Mouse (Mus musculus) intestine, postnatal 0 days (tissue): ENCODE results near the gene Acsbg1. TPM values are rescaled to one million over a fixed set of nuclear protein-coding genes. Genes with fewer than 3 reads are reported as not detected.
"Not testable (repeated sequence)": the region's sequence is repeated elsewhere in the genome, so short reads cannot be mapped to it uniquely, and the experiment has no call there.

Source experiments
- ATAC-seq: fragments of 200-750 bp; cut with Nextera tagmentation; 2 replicates; pipeline ENCODE4 v1.8.0; 2017; ENCODE audit warnings: mild to moderate bottlenecking, moderate TSS enrichment, moderate library complexity
- H3K27ac ChIP-seq: fragments of 300-500 bp; sonication (generic); 2 replicates; pipeline ENCODE4 v1.5.1; 2014; ENCODE audit warnings: mild to moderate bottlenecking, low read depth, low read length, moderate library complexity
- H3K27me3 ChIP-seq: fragments of 300-500 bp; sonication (generic); replicated peaks from 2 replicates; pipeline ENCODE4 v1.6.1; 2014; ENCODE audit warnings: low read length, mixed read lengths; ENCODE audit not compliant: control insufficient read depth, insufficient read depth
- H3K36me3 ChIP-seq: fragments of 300-500 bp; sonication (generic); 2 replicates; pipeline ENCODE4 v1.6.1; 2014; ENCODE audit warnings: mild to moderate bottlenecking, moderate library complexity; ENCODE audit not compliant: control insufficient read depth, insufficient read depth
- H3K4me1 ChIP-seq: fragments of 300-500 bp; sonication (generic); replicated peaks from 2 replicates; pipeline ENCODE4 v1.6.1; 2014; ENCODE audit warnings: antibody characterized with exemption, low read length, mixed read lengths; ENCODE audit not compliant: control insufficient read depth, insufficient read depth
- H3K4me2 ChIP-seq: fragments of 300-500 bp; sonication (generic); replicated peaks from 2 replicates; pipeline ENCODE4 v1.6.1; 2014; ENCODE audit warnings: low read depth, mild to moderate bottlenecking, moderate library complexity
- H3K4me3 ChIP-seq: fragments of 300-500 bp; sonication (generic); 2 replicates; pipeline ENCODE4 v1.5.1; 2014; ENCODE audit warnings: low read depth, low read length
- H3K9ac ChIP-seq: fragments of 300-500 bp; sonication (generic); 2 replicates; pipeline ENCODE4 v1.6.1; 2014; ENCODE audit warnings: mild to moderate bottlenecking, low read depth, low read length
- H3K9me3 ChIP-seq: fragments of 300-500 bp; sonication (generic); 2 replicates; pipeline ENCODE4 v1.6.1; 2016; ENCODE audit warnings: mixed run types; ENCODE audit not compliant: control insufficient read depth
- CTCF ChIP-seq: sonication (generic); IDR thresholded peaks from 2 replicates; pipeline ENCODE4 v1.5.1; 2016; ENCODE audit warnings: low read depth, mild to moderate bottlenecking, control low read depth, antibody characterized with exemption, moderate library complexity
- WGBS: fragments of 180-500 bp; shearing (Covaris S2); extraction: QIAGEN DNeasy Blood & Tissue Kit; methylation state at CpG from one replicate; pipeline ENCODE4 v1.1.7; 2014; 5-methylcytosine and 5-hydroxymethylcytosine counted together
- polyA plus RNA-seq: library from polyadenylated mRNA; unstranded; fragments of >200 nt; fragmentation: Nextera tagmentation; extraction: Ambion mirVana; gene quantifications from 2 replicates; pipeline ENCODE4 v1.2.1, GENCODE M21; 2015

The Acsbg1 gene
- polyA plus RNA-seq, 1 experiment from 2014 or later, result 0.16 TPM

DNA sequence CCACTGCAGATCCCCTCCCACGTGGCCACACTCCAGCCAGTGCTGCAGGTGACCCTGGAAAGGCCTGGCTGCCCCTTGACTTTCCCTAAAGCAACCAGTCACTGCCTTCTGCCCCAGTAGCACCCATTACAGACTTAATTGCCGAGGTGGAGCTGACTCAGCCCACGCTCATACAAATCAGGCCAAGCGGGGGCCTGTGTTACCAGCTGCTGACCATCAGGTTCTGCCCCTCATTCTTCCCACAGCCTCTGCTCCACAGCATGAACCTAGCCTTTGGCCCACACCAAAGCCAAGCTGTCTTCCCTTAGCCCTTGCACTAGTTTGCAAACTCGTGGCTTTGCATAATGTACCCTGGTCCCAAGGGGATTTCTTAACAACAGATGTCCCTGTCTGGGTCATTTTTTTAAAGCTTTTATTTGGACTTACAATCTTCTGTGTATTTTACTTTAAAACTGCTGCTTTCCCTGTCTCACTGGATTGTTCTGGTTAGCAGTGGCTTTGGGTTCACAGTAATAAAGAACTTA, 57.5 kb downstream of the Acsbg1 start:
- ATAC-seq, result no peak
- Histone ChIP-seq H3K9me3 (no peaks in the 10 kb centered on the region), H3K4me1 (no peaks in the 10 kb centered on the region), H3K27me3 (no peaks in the 10 kb centered on the region), H3K4me2 (no peak overlapping the region), H3K27ac (no peak overlapping the region), H3K36me3 (peaks cover 51% of the 10 kb centered on the region), H3K4me3 (no peak overlapping the region), H3K9ac (no peak overlapping the region)
- no peak for TF ChIP-seq CTCF
- WGBS, result 84% methylated on average over 5 of the region's 5 CpGs

DNA sequence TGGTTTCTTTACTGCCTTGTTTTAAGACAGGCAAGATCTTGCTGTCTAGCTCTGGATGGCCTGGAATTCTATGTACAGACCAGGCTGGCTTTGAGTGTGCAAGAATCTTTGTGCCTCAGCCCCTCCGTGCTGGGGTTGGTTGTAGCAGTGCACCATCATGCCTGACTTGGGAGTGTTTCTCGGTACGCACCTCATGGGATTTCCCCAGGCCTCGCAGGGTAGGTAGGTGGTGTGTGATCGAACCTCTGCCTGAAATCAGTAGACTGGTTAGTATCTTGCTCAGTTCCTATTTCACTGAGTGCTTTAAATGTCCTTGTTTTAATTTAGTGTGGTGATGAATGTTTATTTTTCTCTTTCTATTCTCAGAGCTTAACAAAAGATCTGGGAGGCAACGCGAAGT, 58.8 kb downstream of the Acsbg1 start:
- peaks cover 63% of the 10 kb centered on the region for H3K36me3 ChIP-seq
- H3K27me3 ChIP-seq, result no peaks in the 10 kb centered on the region
- no peak overlapping the region for H3K9ac ChIP-seq
- H3K4me1 ChIP-seq, result no peaks in the 10 kb centered on the region
- 89% methylated on average over 7 of the region's 7 CpGs for WGBS
- H3K9me3 ChIP-seq, result no peaks in the 10 kb centered on the region
- ATAC-seq, result no peak
- H3K27ac ChIP-seq, result no peak overlapping the region
- no peak overlapping the region for H3K4me3 ChIP-seq
- no peak for TF ChIP-seq CTCF
- no peak overlapping the region for H3K4me2 ChIP-seq

DNA sequence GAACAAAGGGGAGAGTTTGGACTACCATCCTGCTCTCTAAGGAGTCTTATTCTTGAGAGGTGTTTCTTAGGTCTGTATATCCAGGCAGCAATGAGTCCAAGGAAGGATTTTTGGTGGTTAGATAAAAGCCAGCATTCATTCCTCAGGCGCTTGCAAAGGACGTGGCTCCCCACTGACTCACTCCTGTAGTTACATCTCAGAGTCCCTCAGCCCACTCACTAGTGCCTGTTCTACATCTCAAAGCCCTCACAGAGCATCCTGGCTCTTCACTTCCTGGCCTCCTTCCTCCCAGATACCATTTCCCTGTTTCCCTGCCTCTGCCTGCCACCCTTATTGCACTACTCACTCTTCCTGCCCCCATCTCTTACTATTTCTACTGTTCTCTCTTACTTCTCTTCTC, 59.3 kb downstream of the Acsbg1 start:
- no peak for TF ChIP-seq CTCF
- no peak overlapping the region for H3K9ac ChIP-seq
- no peaks in the 10 kb centered on the region for H3K9me3 ChIP-seq
- no peak for ATAC-seq
- H3K4me3 ChIP-seq, result no peak overlapping the region
- peaks cover 68% of the 10 kb centered on the region for H3K36me3 ChIP-seq
- WGBS, result 84% methylated on average over 2 of the region's 2 CpGs
- no peaks in the 10 kb centered on the region for H3K27me3 ChIP-seq
- H3K27ac ChIP-seq, result no peak overlapping the region
- no peak overlapping the region for H3K4me2 ChIP-seq
- no peaks in the 10 kb centered on the region for H3K4me1 ChIP-seq

DNA sequence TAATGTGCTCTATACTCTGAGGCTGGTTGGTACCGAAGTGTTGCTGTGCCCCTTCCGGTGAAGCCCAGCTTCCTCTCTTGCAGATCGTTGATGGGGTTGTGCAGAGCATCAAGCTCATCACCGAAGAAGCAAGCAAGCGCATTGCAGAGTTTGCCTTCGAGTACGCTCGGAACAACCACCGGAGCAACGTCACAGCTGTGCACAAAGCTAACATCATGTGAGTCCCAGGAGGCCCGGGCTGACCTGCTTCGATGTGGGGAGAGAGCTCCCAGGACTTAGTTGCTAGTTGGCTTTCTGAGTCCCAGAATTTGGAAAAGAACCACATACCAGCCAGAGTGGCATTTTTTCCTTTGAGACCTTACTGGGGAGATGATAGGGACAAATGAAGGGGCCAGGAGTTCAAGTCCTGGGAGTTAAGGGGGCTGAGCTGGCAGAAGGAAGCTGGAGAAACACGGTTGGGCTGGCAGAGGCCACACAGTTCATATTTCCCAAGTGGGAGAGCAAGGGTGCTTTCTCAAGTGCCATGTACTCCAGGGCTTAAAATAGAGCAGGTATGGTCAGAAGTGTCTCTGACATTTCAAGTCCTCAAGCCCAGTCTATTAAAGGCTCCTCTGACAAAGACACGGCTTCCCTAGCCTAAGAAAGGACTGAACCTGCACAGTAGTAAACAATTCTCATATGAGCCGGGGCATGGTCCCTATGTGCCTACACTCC, 64.8 kb downstream of the Acsbg1 start:
- WGBS, result 93% methylated on average over 15 of the region's 15 CpGs
- Histone ChIP-seq H3K4me2 (no peak overlapping the region), H3K4me1 (no peaks in the 10 kb centered on the region), H3K27me3 (no peaks in the 10 kb centered on the region), H3K36me3 (peaks cover 90% of the 10 kb centered on the region), H3K27ac (no peak overlapping the region), H3K4me3 (no peak overlapping the region), H3K9ac (no peak overlapping the region), H3K9me3 (no peaks in the 10 kb centered on the region)
- no peak for ATAC-seq
- TF ChIP-seq CTCF, result no peak

DNA sequence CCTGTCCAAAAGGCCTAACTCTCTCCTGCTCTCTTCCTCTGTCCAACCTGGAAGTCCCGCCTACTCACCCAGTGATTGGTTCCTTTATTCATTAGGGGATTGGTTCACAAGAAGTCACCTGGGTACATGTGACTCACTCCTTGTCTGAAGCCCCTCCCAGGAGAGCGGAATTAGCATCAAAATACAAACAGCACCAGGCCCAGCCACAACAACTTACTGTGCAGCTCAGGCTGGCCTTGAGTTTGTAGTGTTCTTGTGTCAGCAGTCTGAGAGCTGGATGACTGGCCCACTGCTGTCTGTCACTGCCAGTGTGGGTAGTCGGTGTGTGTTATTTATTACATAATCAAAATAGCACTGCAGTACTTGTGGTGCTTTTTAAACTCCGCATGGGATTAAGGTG, 68.0 kb downstream of the Acsbg1 start:
- not testable (repeated sequence) for H3K9ac ChIP-seq, H3K9me3 ChIP-seq, ATAC-seq, H3K27me3 ChIP-seq, H3K4me2 ChIP-seq, H3K4me1 ChIP-seq, H3K4me3 ChIP-seq, H3K27ac ChIP-seq
- peaks cover 76% of the 10 kb centered on the region for H3K36me3 ChIP-seq
- 84% methylated on average over 4 of the region's 4 CpGs for WGBS

DNA sequence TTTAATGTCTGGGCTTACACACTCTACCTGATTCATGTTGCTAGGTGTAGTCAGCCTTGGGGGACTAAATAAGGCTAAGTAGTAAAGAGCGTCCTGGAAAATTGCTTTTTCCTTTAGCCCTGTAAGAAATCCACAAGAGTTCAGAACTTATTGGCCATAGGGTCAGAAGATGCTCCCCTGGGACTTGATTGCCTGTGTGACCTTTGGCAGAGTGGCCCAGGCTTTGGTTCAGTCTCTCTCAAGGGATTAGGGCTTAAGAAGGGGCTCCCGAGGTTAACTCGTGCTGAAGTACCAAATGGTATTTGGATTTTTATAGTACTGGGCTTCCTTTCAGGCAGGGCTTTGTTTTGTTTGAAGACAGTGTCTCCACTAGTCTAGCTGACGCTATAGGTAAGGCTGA, 73.8 kb downstream of the Acsbg1 start:
- Histone ChIP-seq H3K9ac (no peak overlapping the region), H3K27me3 (no peaks in the 10 kb centered on the region), H3K27ac (no peak overlapping the region), H3K4me1 (peaks cover 7% of the 10 kb centered on the region; the same call in 1 of the 2 replicates), H3K4me2 (peak overlapping the region; percentile 97), H3K9me3 (no peaks in the 10 kb centered on the region), H3K36me3 (peaks cover 23% of the 10 kb centered on the region; the same call in 1 of the 2 replicates), H3K4me3 (0 out of 2 replicates have a peak overlapping the region, but pooled peaks have one; percentile 92)
- TF ChIP-seq CTCF, result no peak
- no peak for ATAC-seq
- 35% methylated on average over 4 of the region's 4 CpGs for WGBS
